Mouse (Mus musculus) Muller cell, postnatal 12 days (primary cell): ENCODE results near the gene Plxna2.

ENCODE experiments used
- DNase-seq: peaks from one replicate; pipeline ENCODE4 v3.0.0-alpha.2; 2015; ENCODE audit errors: inconsistent ontology term

Plxna2 gene

GRCm38 (mm10) chr1:194660426-194661119 lies 42.6 kb downstream of the Plxna2 start:
- DNase-seq: peak; percentile 87

GRCm38 (mm10) chr1:194663021-194663420 lies 45.0 kb downstream of the Plxna2 start:
- no peak for DNase-seq

GRCm38 (mm10) chr1:194665715-194666114 lies 47.7 kb downstream of the Plxna2 start:
- DNase-seq: no peak

- peak; percentile 47 for DNase-seq
Measured at GRCm38 (mm10) chr1:194671783-194672524, 53.9 kb downstream of the Plxna2 start.

- no peak for DNase-seq
Measured at GRCm38 (mm10) chr1:194672525-194672894, 54.5 kb downstream of the Plxna2 start.

GRCm38 (mm10) chr1:194673229-194673628 lies 55.2 kb downstream of the Plxna2 start:
- DNase-seq: no peak

GRCm38 (mm10) chr1:194675106-194675890 lies 57.3 kb downstream of the Plxna2 start:
- DNase-seq: no peak

GRCm38 (mm10) chr1:194675891-194676200 lies 57.8 kb downstream of the Plxna2 start:
- no peak for DNase-seq

GRCm38 (mm10) chr1:194677878-194678277 lies 59.9 kb downstream of the Plxna2 start:
- DNase-seq: no peak

- no peak for DNase-seq
Measured at GRCm38 (mm10) chr1:194679147-194679546, 61.1 kb downstream of the Plxna2 start.

- DNase-seq: no peak
Measured at GRCm38 (mm10) chr1:194680136-194680535, 62.1 kb downstream of the Plxna2 start.

- DNase-seq: peak; percentile 34
Measured at GRCm38 (mm10) chr1:194682021-194682420, 64.0 kb downstream of the Plxna2 start.

- DNase-seq: peak; percentile 40
Measured at GRCm38 (mm10) chr1:194683132-194683531, 65.1 kb downstream of the Plxna2 start.

- no peak for DNase-seq
Measured at GRCm38 (mm10) chr1:194685896-194686295, 67.9 kb downstream of the Plxna2 start.

- DNase-seq: no peak
Measured at GRCm38 (mm10) chr1:194687746-194688145, 69.7 kb downstream of the Plxna2 start.

- DNase-seq: peak; percentile 14
Measured at GRCm38 (mm10) chr1:194688161-194688560, 70.1 kb downstream of the Plxna2 start.

GRCm38 (mm10) chr1:194693063-194693462 lies 75.0 kb downstream of the Plxna2 start:
- DNase-seq: no peak

- no peak for DNase-seq
Measured at GRCm38 (mm10) chr1:194693488-194693887, 75.5 kb downstream of the Plxna2 start.

GRCm38 (mm10) chr1:194694805-194695204 lies 76.8 kb downstream of the Plxna2 start:
- DNase-seq: no peak

GRCm38 (mm10) chr1:194697439-194697838 lies 79.4 kb downstream of the Plxna2 start:
- DNase-seq: no peak

- DNase-seq: no peak
Measured at GRCm38 (mm10) chr1:194699321-194699720, 81.3 kb downstream of the Plxna2 start.

GRCm38 (mm10) chr1:194703235-194703634 lies 85.2 kb downstream of the Plxna2 start:
- no peak for DNase-seq
